Mouse (Mus musculus) intestine, embryonic 14.5 days (tissue): ENCODE results near the gene Ankrd6. TPM values are rescaled to one million over a fixed set of nuclear protein-coding genes. Genes with fewer than 3 reads are reported as not detected.

Experiments used
- ATAC-seq: fragments of 200-750 bp; cut with Nextera tagmentation; replicated peaks from 2 replicates; pipeline ENCODE4 v1.8.0; 2017; ENCODE audit warnings: low read depth, moderate number of reproducible peaks, moderate TSS enrichment, moderate library complexity; ENCODE audit not compliant: low FRiP score, low TSS enrichment
- DNase-seq: peaks from one replicate; pipeline ENCODE4 v3.0.0-alpha.2; 2018; ENCODE audit warnings: low spot score
- H3K27ac ChIP-seq: fragments of 300-500 bp; sonication (generic); 2 replicates; pipeline ENCODE4 v1.5.1; 2014; ENCODE audit warnings: low read depth, mild to moderate bottlenecking, control low read depth
- H3K27me3 ChIP-seq: fragments of 300-500 bp; sonication (generic); replicated peaks from 2 replicates; pipeline ENCODE4 v1.6.1; 2014; ENCODE audit warnings: low read length, control low read depth; ENCODE audit not compliant: control insufficient read depth, insufficient read depth
- H3K36me3 ChIP-seq: fragments of 300-500 bp; sonication (generic); 2 replicates; pipeline ENCODE4 v1.6.1; 2014; ENCODE audit warnings: low read length, control low read depth; ENCODE audit not compliant: control insufficient read depth, insufficient read depth
- H3K4me1 ChIP-seq: fragments of 300-500 bp; sonication (generic); replicated peaks from 2 replicates; pipeline ENCODE4 v1.6.1; 2014; ENCODE audit warnings: low read length, control low read depth, mixed read lengths; ENCODE audit not compliant: control insufficient read depth, insufficient read depth
- H3K4me2 ChIP-seq: fragments of 300-500 bp; sonication (generic); 2 replicates; pipeline ENCODE4 v1.6.1; 2014; ENCODE audit warnings: low read length
- H3K4me3 ChIP-seq: fragments of 300-500 bp; sonication (generic); 2 replicates; pipeline ENCODE4 v1.5.1; 2014; ENCODE audit warnings: low read depth, low read length, control low read depth, mixed read lengths
- H3K9ac ChIP-seq: fragments of 300-500 bp; sonication (generic); 2 replicates; pipeline ENCODE4 v1.6.1; 2014; ENCODE audit warnings: mild to moderate bottlenecking, low read length
- H3K9me3 ChIP-seq: fragments of 300-500 bp; sonication (generic); 2 replicates; pipeline ENCODE4 v1.6.1; 2016; ENCODE audit warnings: low read length, control low read depth; ENCODE audit not compliant: control insufficient read depth
- whole genome bisulfite sequencing: fragments of 180-500 bp; shearing (Covaris S2); extraction: QIAGEN DNeasy Blood & Tissue Kit; methylation state at CpG from one replicate; pipeline ENCODE4 v1.1.7; 2014; 5-methylcytosine and 5-hydroxymethylcytosine counted together
- polyA plus RNA-seq: library from polyadenylated mRNA; unstranded; fragments of >200 nt; fragmentation: Nextera tagmentation; extraction: Ambion mirVana; gene quantifications from 2 replicates; pipeline ENCODE4 v1.2.1, GENCODE M21; 2014

Ankrd6 gene
- polyA plus RNA-seq, 1 experiment from 2014 or later = 5.0 TPM

GRCm38 (mm10) chr4:32940984-32941383 is 9.7 kb downstream of the Ankrd6 start:
- Histone ChIP-seq H3K4me3 (no peak overlapping the region), H3K27me3 (no peaks in the 10 kb centered on the region; the same call in 1 of the 2 replicates), H3K27ac (no peak overlapping the region), H3K9me3 (no peaks in the 10 kb centered on the region), H3K36me3 (no peaks in the 10 kb centered on the region), H3K4me2 (no peak overlapping the region), H3K9ac (no peak overlapping the region), H3K4me1 (no peaks in the 10 kb centered on the region; the same call in 1 of the 2 replicates)
- WGBS = 75% methylated on average over 4 of the region's 4 CpGs
- no peak for ATAC-seq
- no peak for DNase-seq

- no peak overlapping the region for H3K4me3 ChIP-seq
- DNase-seq (no peak), ATAC-seq (no peak)
- H3K9ac ChIP-seq = no peak overlapping the region
- H3K27ac ChIP-seq = no peak overlapping the region
- no peak overlapping the region for H3K4me2 ChIP-seq
- H3K27me3 ChIP-seq = no peaks in the 10 kb centered on the region; the same call in 1 of the 2 replicates
- 57% methylated on average over 5 of the region's 5 CpGs for WGBS
- no peaks in the 10 kb centered on the region for H3K9me3 ChIP-seq
- H3K4me1 ChIP-seq = no peaks in the 10 kb centered on the region; the same call in 1 of the 2 replicates
- H3K36me3 ChIP-seq = no peaks in the 10 kb centered on the region
These were observed 10.7 kb downstream of the Ankrd6 start for GRCm38 (mm10) chr4:32939964-32940363.

GRCm38 (mm10) chr4:32939521-32939920 is 11.1 kb downstream of the Ankrd6 start:
- no peak for ATAC-seq
- Histone ChIP-seq H3K9me3 (no peaks in the 10 kb centered on the region), H3K4me2 (no peak overlapping the region), H3K4me3 (no peak overlapping the region), H3K27ac (no peak overlapping the region), H3K36me3 (no peaks in the 10 kb centered on the region), H3K9ac (no peak overlapping the region), H3K27me3 (no peaks in the 10 kb centered on the region; the same call in 1 of the 2 replicates), H3K4me1 (no peaks in the 10 kb centered on the region; the same call in 1 of the 2 replicates)
- 45% methylated on average over 4 of the region's 4 CpGs for WGBS
- DNase-seq = no peak

GRCm38 (mm10) chr4:32936762-32937341 is 13.8 kb downstream of the Ankrd6 start:
- no peak overlapping the region for H3K9ac ChIP-seq
- no peak overlapping the region for H3K27ac ChIP-seq
- H3K36me3 ChIP-seq = no peaks in the 10 kb centered on the region
- 26% methylated on average over 9 of the region's 9 CpGs for WGBS
- no peak for ATAC-seq
- no peak for DNase-seq
- no peaks in the 10 kb centered on the region; the same call in 1 of the 2 replicates for H3K4me1 ChIP-seq
- no peak overlapping the region for H3K4me2 ChIP-seq
- no peaks in the 10 kb centered on the region; the same call in 1 of the 2 replicates for H3K27me3 ChIP-seq
- no peaks in the 10 kb centered on the region for H3K9me3 ChIP-seq
- no peak overlapping the region for H3K4me3 ChIP-seq

GRCm38 (mm10) chr4:32932056-32932455 is 18.6 kb downstream of the Ankrd6 start:
- DNase-seq = no peak
- Histone ChIP-seq H3K4me3 (no peak overlapping the region), H3K27ac (no peak overlapping the region), H3K9me3 (no peaks in the 10 kb centered on the region), H3K4me1 (no peaks in the 10 kb centered on the region; the same call in 1 of the 2 replicates), H3K4me2 (no peak overlapping the region), H3K9ac (no peak overlapping the region), H3K36me3 (no peaks in the 10 kb centered on the region), H3K27me3 (no peaks in the 10 kb centered on the region)
- ATAC-seq = 0 out of 2 replicates have a peak, but pooled peaks have one; percentile 3
- WGBS = 44% methylated on average over 9 of the region's 9 CpGs

GRCm38 (mm10) chr4:32929750-32930149 is 20.9 kb downstream of the Ankrd6 start:
- Histone ChIP-seq H3K9ac (no peak overlapping the region), H3K27me3 (no peaks in the 10 kb centered on the region), H3K9me3 (no peaks in the 10 kb centered on the region), H3K27ac (no peak overlapping the region), H3K4me1 (no peaks in the 10 kb centered on the region), H3K4me3 (no peak overlapping the region), H3K36me3 (no peaks in the 10 kb centered on the region), H3K4me2 (no peak overlapping the region)
- ATAC-seq = no peak
- no peak for DNase-seq
- 97% methylated on average over 5 of the region's 5 CpGs for WGBS

GRCm38 (mm10) chr4:32928692-32929448 is 21.8 kb downstream of the Ankrd6 start:
- Histone ChIP-seq H3K4me1 (no peaks in the 10 kb centered on the region), H3K27ac (no peak overlapping the region), H3K4me3 (no peak overlapping the region), H3K9ac (no peak overlapping the region), H3K36me3 (no peaks in the 10 kb centered on the region), H3K4me2 (no peak overlapping the region), H3K9me3 (no peaks in the 10 kb centered on the region), H3K27me3 (no peaks in the 10 kb centered on the region)
- 94% methylated on average over 13 of the region's 13 CpGs for WGBS
- no peak for DNase-seq
- no peak for ATAC-seq

- no peaks in the 10 kb centered on the region for H3K27me3 ChIP-seq
- no peak overlapping the region for H3K9ac ChIP-seq
- H3K36me3 ChIP-seq = no peaks in the 10 kb centered on the region
- H3K4me3 ChIP-seq = no peak overlapping the region
- H3K4me2 ChIP-seq = no peak overlapping the region
- ATAC-seq = no peak
- no peak overlapping the region for H3K27ac ChIP-seq
- H3K4me1 ChIP-seq = no peaks in the 10 kb centered on the region
- 40% methylated on average over 9 of the region's 9 CpGs for WGBS
- no peak for DNase-seq
- H3K9me3 ChIP-seq = no peaks in the 10 kb centered on the region
These were observed 26.7 kb downstream of the Ankrd6 start for GRCm38 (mm10) chr4:32923891-32924294.
